Mouse (Mus musculus): ENCODE results near the gene Krtap5-4. TPM values are rescaled to one million over a fixed set of nuclear protein-coding genes. Genes with fewer than 3 reads are reported as not detected.
A peak's percentile ranks its signal among the peaks of the same experiment; 100 is the strongest.
"Not testable (repeated sequence)": the region's sequence is repeated elsewhere in the genome, so short reads cannot be mapped to it uniquely, and the experiment has no call there.

The Krtap5-4 gene
- total RNA-seq, 2 experiments from 2014 or later, result not detected

DNA sequence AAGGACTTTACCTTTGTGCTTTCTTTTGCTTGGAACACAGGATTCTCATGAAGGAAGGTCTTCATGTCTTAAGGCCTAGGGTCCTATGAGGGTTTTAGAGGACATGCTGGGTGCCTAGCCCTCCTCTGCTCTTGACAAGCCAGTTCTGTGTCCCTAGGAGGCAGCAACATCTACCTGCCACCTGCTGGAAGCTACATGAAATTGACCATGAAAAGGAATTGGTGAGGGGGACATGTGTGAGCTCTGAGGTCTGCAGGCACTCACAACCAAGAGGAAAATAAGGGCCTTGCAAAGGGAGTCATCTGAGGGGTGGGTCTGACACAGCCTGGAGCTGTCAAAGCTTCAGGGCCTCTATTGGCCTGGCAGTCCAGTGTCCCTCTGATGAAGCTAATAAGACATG lies 7.9 kb upstream of the Krtap5-4 start:
- DNase-seq (ENCODE audit: extremely low spot score in 1 of 2, low spot score in 2 of 2), result no peak
- no peak overlapping the region for H3K4me3 ChIP-seq
- intact Hi-C loops (cut with DNase I), result no loop called here
- no peak overlapping the region for H3K27ac ChIP-seq
- TF ChIP-seq CTCF (IDR thresholded peaks at IDR 0.05), result peak; percentile 6

DNA sequence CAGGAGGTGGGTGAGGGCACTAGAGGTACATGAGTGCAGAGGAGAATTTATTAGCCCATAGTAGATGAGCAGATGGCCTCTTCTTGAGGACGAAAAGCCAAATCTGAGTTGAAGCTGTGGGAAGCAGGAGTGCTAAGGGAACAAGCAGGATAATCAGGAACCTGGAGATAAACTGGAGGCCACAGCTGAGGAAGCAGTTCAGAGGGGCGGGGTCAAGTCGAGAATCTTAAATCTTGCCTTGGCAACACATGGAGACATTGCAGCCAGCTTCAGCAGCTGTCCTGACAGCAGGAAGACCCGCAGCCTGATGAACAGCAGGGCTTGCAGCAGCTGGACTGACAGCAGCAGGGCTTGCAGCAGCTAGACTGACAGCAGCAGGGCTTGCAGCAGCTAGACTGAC lies 7.2 kb upstream of the Krtap5-4 start:
- intact Hi-C loops (cut with DNase I); DNase-seq (ENCODE audit: extremely low spot score in 1 of 2, low spot score in 2 of 2); H3K4me3 ChIP-seq; H3K27ac ChIP-seq: not testable (repeated sequence)

GRCm38 (mm10) chr7:142297018-142297417 lies 6.3 kb upstream of the Krtap5-4 start, which contains the start of gene Krtap5-1:
TSS of gene Krtap5-1 (minus strand) at chr7:142297118.
- DNase-seq (ENCODE audit: extremely low spot score in 1 of 2, low spot score in 2 of 2); intact Hi-C loops (cut with DNase I); H3K27ac ChIP-seq; H3K4me3 ChIP-seq: not testable (repeated sequence)

GRCm38 (mm10) chr7:142303929-142304328 lies 580 bp downstream of the Krtap5-4 start:
- intact Hi-C loops (cut with DNase I); DNase-seq (ENCODE audit: extremely low spot score in 1 of 2, low spot score in 2 of 2); H3K27ac ChIP-seq: not testable (repeated sequence)

DNA sequence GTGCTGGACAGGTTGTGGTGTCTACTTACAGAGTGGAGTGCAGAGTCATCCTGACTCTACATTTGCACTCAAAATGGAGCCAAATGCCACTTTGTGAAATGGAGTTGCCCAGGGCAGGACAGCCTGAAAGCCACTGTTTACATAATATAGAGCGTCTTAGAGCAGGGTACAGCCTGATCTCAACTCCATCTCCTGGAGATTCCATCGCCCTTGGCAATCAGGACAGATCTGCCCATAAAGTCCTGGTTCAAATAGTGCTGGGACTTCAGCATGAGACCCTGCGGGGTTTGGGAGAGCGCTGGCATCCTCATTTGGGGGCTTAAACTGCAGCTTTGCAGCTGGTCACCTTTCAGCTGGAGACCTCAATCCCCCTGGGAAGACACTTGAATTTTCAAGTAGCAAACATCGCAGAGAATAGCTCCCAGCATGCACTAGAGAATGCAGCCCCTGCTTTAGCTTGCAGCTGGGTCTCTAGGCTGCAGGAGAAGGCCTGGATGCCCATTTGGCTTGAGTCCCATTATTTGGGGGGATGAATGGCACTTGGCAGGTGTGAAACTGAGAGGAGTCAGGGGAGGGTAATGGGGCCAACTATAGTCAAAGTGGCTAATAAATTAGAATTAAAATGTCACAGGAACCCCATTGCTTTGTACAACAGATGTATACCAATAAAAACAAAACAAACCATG lies 11.4 kb downstream of the Krtap5-4 start:
- H3K27ac ChIP-seq, result no peak overlapping the region
- DNase-seq (ENCODE audit: extremely low spot score in 1 of 2, low spot score in 2 of 2), result no peak
- intact Hi-C loops (cut with DNase I), result loop anchor here (5.0 kb wide), 1 partner anchor 123 kb away; no protein-coding TSS in a partner anchor
- H3K4me3 ChIP-seq, result no peak overlapping the region
- TF ChIP-seq CTCF (IDR thresholded peaks at IDR 0.05), result no peak

More at GRCm38 (mm10) chr7:142303929-142304328, 580 bp downstream of the Krtap5-4 start:
- H3K4me3 ChIP-seq, result not testable (repeated sequence)

- intact Hi-C loops (cut with DNase I), result loop anchor here (1.0 to 5.0 kb wide), 3 partner anchors 121 to 360 kb away; no protein-coding TSS in a partner anchor
- H3K27ac ChIP-seq, result no peak overlapping the region
- TF ChIP-seq CTCF (IDR thresholded peaks at IDR 0.05), result peak; percentile 89
- H3K4me3 ChIP-seq, result no peak overlapping the region
- peak in 1 of 2 experiments; percentile 33 for DNase-seq (ENCODE audit: extremely low spot score in 1 of 2, low spot score in 2 of 2)
These were observed 13.2 kb downstream of the Krtap5-4 start for GRCm38 (mm10) chr7:142316558-142316957.

DNA sequence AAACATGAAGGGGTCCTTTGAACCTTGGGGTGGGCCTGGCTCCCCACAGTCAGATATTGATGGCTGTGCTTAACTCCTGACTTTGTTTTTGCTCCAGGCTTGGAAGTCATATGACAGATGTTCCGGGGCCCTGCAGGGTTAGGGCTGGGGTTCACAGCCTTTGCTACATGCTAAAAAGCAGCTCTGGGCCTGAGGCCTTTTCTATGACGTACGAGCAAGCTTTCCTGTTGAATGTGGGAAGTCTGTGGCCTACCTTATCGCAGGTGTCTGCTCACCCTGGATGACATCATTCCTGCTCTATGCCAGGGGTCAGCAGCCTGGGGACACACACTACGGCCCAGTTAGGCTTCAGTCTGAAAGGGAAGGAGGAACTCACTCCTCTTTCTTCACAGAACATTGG lies 13.9 kb downstream of the Krtap5-4 start:
- Histone ChIP-seq H3K4me3 (no peak overlapping the region), H3K27ac (no peak overlapping the region)
- DNase-seq (ENCODE audit: extremely low spot score in 1 of 2, low spot score in 2 of 2), result no peak
- no peak for TF ChIP-seq CTCF (IDR thresholded peaks at IDR 0.05)
- intact Hi-C loops (cut with DNase I), result loop anchor here (2.0 to 5.0 kb wide), 2 partner anchors 120 to 360 kb away; no protein-coding TSS in a partner anchor

DNA sequence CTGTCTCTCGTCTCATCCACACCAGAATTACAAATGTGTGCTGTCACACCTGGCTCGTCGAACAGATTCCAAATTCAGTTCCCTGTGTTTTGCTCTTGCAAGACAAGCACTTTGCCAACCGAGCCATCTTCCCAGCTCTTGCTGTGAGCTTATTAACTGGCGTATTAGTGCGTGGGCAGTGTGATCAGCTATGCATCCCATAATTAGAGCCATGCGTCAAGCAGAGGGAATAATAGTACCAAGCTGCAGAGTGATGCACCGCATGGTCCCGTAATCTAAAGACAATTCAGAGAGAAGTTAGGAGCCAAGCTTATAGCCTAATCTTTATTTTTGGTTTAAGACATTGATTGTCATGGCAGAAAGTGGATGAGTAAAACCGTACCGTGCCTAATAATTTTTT lies 15.8 kb downstream of the Krtap5-4 start:
- intact Hi-C loops (cut with DNase I), result loop anchor here (5.0 kb wide), 1 partner anchor 118 kb away; no protein-coding TSS in a partner anchor

DNA sequence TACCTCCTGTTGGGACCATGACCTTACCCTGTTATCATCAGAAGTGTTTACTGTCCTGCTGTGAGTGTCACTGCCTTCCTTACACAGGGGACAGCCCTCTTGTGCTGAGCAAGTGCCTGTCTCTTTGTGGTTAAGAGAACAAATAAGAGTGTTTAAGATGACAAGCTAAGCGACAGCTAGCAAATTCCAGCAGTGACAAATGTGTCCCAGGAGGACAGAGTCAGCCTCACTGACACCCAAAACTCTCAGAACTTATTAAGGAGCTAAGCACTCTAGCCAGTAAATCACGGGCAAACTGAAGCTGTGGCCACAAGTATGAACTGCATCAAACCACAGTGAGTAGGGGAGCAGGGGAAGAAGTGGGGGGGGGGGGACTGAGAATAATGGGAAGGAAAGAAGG lies 17.6 kb downstream of the Krtap5-4 start:
- Histone ChIP-seq H3K27ac (no peak overlapping the region), H3K4me3 (no peak overlapping the region)
- intact Hi-C loops (cut with DNase I), result no loop called here
- no peak for TF ChIP-seq CTCF (IDR thresholded peaks at IDR 0.05)
- no peak for DNase-seq (ENCODE audit: extremely low spot score in 1 of 2, low spot score in 2 of 2)

More for the DNA sequence above, 15.8 kb downstream of the Krtap5-4 start:
- DNase-seq (ENCODE audit: extremely low spot score in 1 of 2, low spot score in 2 of 2), result peak in 1 of 2 experiments; percentile 36
- Histone ChIP-seq H3K27ac (no peak overlapping the region), H3K4me3 (no peak overlapping the region)
- TF ChIP-seq CTCF (IDR thresholded peaks at IDR 0.05), result no peak

DNA sequence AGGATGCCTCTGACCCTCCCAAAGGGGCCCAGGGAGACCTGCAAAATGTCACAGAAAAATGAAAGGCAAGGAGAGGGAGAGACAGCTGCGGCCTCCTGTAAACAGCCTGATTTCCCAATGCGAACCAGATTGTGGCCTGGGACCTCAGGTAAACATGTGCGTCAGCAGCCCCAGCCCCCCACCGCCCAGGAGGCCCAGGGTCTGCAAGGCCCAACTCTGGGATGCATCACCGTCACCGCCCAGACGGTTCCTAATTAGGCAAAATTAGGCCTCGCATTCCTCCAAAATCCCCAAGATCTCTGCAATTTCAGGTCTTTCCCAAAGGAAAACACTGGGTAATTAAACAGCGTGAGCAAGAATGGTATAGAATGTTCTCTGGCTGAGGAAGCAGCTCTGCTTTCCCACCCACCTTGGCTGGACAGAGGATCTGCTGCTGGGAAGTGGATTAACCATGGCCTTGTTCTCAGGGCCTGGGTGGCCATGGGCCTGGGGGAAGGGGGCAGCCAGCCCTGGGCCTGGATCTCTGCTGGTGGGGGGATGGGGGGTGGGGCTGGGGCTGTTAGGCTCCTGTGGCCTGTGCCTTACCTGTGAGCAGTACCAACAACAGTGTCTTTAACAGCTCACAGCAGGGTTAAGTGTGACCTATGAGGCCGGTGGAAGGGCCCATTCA lies 18.4 kb downstream of the Krtap5-4 start:
- intact Hi-C loops (cut with DNase I); H3K4me3 ChIP-seq; DNase-seq (ENCODE audit: extremely low spot score in 1 of 2, low spot score in 2 of 2); H3K27ac ChIP-seq: not testable (repeated sequence)

DNA sequence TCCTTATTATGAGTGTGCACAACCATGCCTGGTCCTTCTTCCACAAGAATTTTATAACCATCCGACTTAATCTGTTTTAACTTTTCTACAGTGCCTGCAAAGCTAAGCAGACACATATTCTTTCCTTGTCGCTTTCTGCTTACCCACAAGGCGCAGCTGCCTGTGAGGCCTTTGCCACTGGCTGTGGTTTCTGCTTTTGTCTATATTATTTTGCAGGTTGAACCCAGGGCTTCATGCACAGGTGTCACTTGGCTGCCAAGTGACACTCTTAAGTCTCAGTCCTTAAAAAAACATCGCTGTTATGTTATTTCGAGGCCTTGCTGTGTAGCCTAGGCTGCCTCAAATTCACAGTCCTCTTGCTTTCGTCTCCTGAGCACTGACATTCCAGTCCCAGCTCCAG lies 19.3 kb downstream of the Krtap5-4 start:
- H3K27ac ChIP-seq, result no peak overlapping the region
- no peak for TF ChIP-seq CTCF (IDR thresholded peaks at IDR 0.05)
- intact Hi-C loops (cut with DNase I), result no loop called here
- DNase-seq (ENCODE audit: extremely low spot score in 1 of 2, low spot score in 2 of 2), result no peak
- no peak overlapping the region for H3K4me3 ChIP-seq

GRCm38 (mm10) chr7:142323396-142324117 lies 20.2 kb downstream of the Krtap5-4 start:
- no peak overlapping the region for H3K4me3 ChIP-seq
- H3K27ac ChIP-seq, result no peak overlapping the region
- DNase-seq (ENCODE audit: extremely low spot score in 1 of 2, low spot score in 2 of 2), result no peak
- intact Hi-C loops (cut with DNase I), result no loop called here
- TF ChIP-seq CTCF (IDR thresholded peaks at IDR 0.05), result no peak

All from left cerebral cortex, adult 2 months (tissue).